Mouse (Mus musculus) embryo, embryonic 10.5 days (tissue): ENCODE results near the gene 4930558C23Rik.
"Not testable (repeated sequence)": the region's sequence is repeated elsewhere in the genome, so short reads cannot be mapped to it uniquely, and the experiment has no call there.

Source experiments
- DNase-seq: peaks from one replicate; pipeline ENCODE4 v3.0.0-alpha.2; 2015; ENCODE audit warnings: low spot score

Gene 4930558C23Rik

GRCm38 (mm10) chr3:95402741-95403140 lies at the start of gene 4930558C23Rik:
Gene 4930558C23Rik, minus strand, starts transcription at chr3:95402841.
- no peak for DNase-seq

DNA sequence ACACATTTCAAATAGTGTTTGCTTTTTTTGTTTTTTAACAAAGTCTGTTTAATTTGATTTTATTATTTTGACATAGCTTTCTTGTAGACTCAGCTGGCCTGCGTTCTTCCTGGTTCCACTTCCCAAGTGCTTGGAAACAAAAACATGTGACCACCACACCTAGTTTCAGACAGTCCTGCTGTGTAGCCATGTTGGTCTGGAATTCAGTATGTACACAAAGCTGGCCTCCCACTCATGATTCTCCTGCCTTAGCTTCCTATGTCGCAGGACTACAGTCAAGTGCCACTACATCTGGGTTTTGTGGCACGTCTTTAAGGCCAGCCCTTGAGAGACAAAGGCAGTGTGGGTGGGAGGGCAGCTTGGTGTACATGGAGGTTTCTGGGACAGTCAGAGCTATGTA lies 48.3 kb upstream of the 4930558C23Rik start:
- DNase-seq = no peak

GRCm38 (mm10) chr3:95450408-95450807 lies 47.8 kb upstream of the 4930558C23Rik start:
- peak; percentile 75 for DNase-seq

DNA sequence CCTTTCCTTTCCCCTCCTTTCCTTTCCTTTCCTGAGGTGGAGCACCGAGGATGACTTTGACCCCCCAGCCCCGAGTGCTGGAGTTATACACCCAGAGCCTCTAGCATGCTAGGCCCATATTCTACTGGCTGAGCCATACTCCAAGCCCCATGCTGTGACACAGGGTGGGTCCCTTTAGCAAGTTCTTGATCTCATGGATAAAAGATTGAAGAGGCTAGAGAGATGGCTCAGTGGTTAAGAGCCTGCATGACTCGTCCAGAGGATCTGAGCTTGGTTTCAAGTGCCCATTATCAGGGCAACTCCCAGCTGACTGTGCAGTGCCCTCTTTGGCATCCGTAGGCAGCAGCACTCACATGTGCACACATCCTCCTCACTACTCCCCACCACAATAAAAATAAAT lies 42.7 kb upstream of the 4930558C23Rik start:
- DNase-seq = no peak

- no peak for DNase-seq
Measured at GRCm38 (mm10) chr3:95442406-95443117, 39.9 kb upstream of the 4930558C23Rik start.

DNA sequence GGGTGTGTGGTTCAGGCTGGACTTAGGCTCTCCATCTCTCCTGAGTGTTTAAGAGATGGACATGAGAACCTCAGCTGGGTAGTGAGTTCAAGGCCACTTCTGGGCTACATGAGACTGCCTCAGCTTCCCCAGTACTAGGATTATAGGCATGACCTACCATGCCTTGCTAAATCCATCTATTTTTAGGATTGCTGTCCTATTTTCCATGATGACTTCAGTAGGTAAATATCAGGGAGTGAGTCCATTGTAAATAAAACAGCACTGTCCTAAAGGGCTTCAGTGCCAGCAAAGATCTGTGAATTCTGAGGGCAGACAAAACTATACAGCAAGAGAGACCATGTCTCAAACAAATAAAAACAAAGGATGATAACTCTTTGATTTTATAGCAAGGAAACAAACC lies 37.0 kb upstream of the 4930558C23Rik start:
- no peak for DNase-seq

DNA sequence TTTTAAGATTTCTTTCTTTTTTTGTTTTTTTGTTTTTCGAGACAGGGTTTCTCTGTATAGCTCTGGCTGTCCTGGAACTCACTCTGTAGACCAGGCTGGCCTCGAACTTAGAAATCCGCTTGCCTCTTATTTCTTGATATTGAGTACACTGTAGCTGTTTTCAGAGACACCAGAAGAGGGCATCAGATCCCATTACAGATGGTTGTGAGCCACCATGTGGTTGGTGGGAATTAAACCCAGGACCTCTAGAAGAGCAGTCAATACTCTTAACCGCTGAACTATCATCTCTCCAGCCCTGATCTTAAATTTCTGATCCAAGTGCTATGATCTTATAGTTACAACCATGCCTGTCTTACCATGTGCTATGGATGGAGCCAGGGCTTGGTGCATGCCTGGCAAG lies 36.0 kb upstream of the 4930558C23Rik start:
- not testable (repeated sequence) for DNase-seq

- no peak for DNase-seq
Measured at GRCm38 (mm10) chr3:95435561-95435960, 32.9 kb upstream of the 4930558C23Rik start.

DNA sequence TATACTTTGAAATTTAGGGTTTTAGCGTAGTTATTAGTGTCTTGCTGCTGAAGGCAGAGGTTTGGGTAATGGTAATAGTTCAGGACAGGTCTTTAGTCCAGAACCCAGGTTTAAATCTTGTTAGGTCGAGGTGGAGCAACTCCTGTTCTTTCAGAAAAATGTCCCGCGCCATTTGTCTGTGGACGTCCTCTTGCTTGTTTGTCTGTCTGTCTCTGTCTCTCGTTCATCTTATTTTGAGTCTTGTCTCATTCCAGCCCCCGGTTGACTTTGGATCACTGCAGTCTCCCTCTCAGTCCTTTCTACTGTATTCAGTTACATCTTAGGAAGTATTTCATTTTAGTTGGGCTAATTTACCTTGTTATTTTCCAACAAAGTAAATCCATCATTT lies 32.3 kb upstream of the 4930558C23Rik start:
- no peak for DNase-seq

GRCm38 (mm10) chr3:95434136-95434982 lies 31.7 kb upstream of the 4930558C23Rik start, which contains the start of gene Arnt:
Gene Arnt, plus strand, starts transcription at chr3:95434388.
- DNase-seq = peak; percentile 98

- peak; percentile 6 for DNase-seq
Measured at GRCm38 (mm10) chr3:95433301-95433915, 30.8 kb upstream of the 4930558C23Rik start.

- not testable (repeated sequence) for DNase-seq
Measured at GRCm38 (mm10) chr3:95428423-95428822, 25.8 kb upstream of the 4930558C23Rik start.

- DNase-seq = peak; percentile 23
Measured at GRCm38 (mm10) chr3:95427891-95428238, 25.2 kb upstream of the 4930558C23Rik start.

GRCm38 (mm10) chr3:95427117-95427890 lies 24.7 kb upstream of the 4930558C23Rik start:
- DNase-seq = peak; percentile 18

DNA sequence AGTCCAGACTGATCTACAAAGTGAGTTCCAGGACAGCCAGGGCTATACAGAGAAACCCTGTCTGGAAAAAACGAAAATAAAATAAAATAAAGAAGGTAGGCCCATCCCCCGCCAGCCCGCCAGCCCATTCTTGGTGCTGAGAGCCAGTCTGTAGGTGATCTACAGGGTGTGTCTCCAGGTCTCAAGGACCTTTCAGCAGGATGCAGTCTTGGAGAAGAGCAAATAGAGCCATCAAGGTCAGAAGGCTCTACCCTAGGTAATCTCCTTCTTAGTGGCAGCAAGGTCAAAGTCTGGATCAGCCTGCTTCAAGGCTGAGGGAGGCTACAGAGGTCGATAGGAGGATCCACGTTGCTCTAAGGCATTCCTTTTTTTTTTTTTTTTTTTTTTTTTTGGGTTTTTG lies 23.8 kb upstream of the 4930558C23Rik start:
- not testable (repeated sequence) for DNase-seq

DNA sequence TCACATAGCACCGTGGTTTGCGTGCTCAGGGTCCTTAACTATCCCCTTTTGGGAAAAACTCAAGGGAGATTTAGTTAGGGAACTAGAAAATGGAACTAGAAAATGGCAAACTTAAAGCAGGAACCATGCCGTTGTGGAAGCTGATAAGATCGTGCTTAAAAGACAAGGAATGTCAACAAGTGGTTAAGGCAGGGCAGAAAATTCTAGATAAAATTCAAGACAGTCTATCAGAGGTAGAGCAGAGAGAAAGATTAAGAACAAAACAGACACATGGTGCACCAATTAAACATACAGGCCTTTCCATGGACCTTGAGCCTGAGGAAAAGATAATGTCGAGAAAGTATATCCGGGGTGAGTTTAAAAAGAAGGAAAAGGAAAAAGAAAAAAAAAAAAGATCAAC lies 15.2 kb upstream of the 4930558C23Rik start:
- no peak for DNase-seq

DNA sequence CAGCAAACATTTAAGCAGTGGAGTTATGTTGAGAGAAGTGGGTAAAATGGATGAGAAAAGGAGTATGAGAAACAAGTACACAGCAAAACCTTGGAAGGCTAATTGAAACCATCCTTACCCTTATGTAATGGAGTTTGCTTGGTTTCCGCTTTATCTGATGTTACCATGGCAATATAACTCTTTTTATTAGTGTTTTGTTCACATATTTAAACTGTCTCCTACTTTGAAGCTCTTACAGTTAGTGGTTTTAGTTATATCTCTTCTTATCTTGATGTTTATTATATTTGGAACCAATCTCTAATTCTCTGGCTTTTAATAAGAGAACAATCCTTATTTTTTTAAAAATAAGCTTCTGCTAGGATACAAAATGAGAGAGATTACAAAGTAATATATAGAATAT lies 9.6 kb upstream of the 4930558C23Rik start:
- no peak for DNase-seq

GRCm38 (mm10) chr3:95408852-95409251 lies 6.2 kb upstream of the 4930558C23Rik start:
- DNase-seq = no peak

DNA sequence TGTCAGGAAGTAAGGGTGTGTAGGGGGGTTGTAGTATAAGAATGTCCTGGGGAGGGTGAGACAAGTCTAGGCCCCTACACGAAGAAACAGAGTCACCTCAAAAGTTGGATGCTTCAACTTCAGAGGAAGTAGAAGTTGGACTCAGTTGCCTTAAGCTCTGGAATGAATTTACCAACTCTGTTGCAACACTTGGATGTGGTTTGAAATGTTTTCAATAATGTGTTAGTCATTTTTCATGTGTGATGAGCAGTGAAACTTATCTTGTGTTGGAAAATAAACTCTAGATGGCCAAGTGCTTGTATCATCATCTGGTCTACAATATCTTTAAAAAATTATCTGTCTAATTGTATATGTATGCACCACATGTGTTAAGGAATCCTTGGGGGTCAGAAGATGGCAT lies 5.1 kb upstream of the 4930558C23Rik start:
- no peak for DNase-seq

GRCm38 (mm10) chr3:95394385-95394784 lies 8.3 kb downstream of the 4930558C23Rik start:
- no peak for DNase-seq

- DNase-seq = no peak
Measured at GRCm38 (mm10) chr3:95385401-95386075, 17.1 kb downstream of the 4930558C23Rik start.
